Mouse (Mus musculus) heart, embryonic 15.5 days (tissue): ENCODE measurements at regions not wholly inside any gene's neighbourhood (a gene's known extent, or its start where the extent isn't known, plus 50 kb on each side); places are given as distances from the start of the nearest gene placed in this dataset.

Experiments
- ATAC-seq: fragments of 200-750 bp; cut with Nextera tagmentation; replicated peaks from 2 replicates; pipeline ENCODE4 v1.8.0; 2017; ENCODE audit warnings: low read depth, moderate TSS enrichment; ENCODE audit not compliant: insufficient number of reproducible peaks, insufficient read depth, low FRiP score
- H3K27ac ChIP-seq: fragments of 300-500 bp; sonication (generic); 2 replicates; pipeline ENCODE4 v1.5.1; 2015; ENCODE audit warnings: mild to moderate bottlenecking, inconsistent platforms
- H3K27me3 ChIP-seq: fragments of 300-500 bp; sonication (generic); 2 replicates; pipeline ENCODE4 v1.6.1; 2015; ENCODE audit warnings: inconsistent platforms
- H3K36me3 ChIP-seq: fragments of 300-500 bp; sonication (generic); 2 replicates; pipeline ENCODE4 v1.6.1; 2015; ENCODE audit warnings: mild to moderate bottlenecking, inconsistent platforms
- H3K4me1 ChIP-seq: fragments of 300-500 bp; sonication (generic); replicated peaks from 2 replicates; pipeline ENCODE4 v1.6.1; 2015; ENCODE audit warnings: inconsistent platforms
- H3K4me2 ChIP-seq: fragments of 300-500 bp; sonication (generic); 2 replicates; pipeline ENCODE4 v1.6.1; 2015; ENCODE audit warnings: inconsistent platforms, mild to moderate bottlenecking, moderate library complexity
- H3K4me3 ChIP-seq: fragments of 300-500 bp; sonication (generic); 2 replicates; pipeline ENCODE4 v1.5.1; 2015; ENCODE audit warnings: mild to moderate bottlenecking, inconsistent platforms
- H3K9ac ChIP-seq: fragments of 300-500 bp; sonication (generic); 2 replicates; pipeline ENCODE4 v1.6.1; 2015; ENCODE audit warnings: mild to moderate bottlenecking, inconsistent platforms
- H3K9me3 ChIP-seq: fragments of 300-500 bp; sonication (generic); replicated peaks from 2 replicates; pipeline ENCODE4 v1.6.1; 2016; ENCODE audit warnings: inconsistent platforms
- WGBS: fragments of 180-500 bp; shearing (Covaris S2); methylation state at CpG from one replicate; pipeline ENCODE4 v1.1.7; 2015; ENCODE audit warnings: mixed read lengths; 5-methylcytosine and 5-hydroxymethylcytosine counted together

DNA sequence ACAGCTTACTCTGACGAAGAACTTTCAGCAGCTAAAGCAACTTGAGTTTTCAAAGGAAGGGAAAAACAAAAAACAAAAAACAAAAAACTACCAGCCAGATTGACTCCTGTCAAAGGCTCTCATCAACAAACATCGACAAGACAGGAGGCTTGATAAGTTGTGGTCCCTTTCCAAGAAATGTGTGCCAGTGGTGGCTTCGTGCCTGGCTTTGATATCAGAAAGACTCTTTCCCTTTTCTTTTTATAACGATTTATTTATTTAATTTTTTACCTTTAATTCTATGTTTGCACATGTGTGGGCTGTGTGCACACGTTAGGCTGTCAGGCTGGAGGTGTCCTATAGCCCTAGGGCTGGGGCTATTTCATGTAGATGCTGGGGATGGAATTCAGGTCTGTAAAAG lies 60.4 kb downstream of the Dact1 start:
- Histone ChIP-seq H3K36me3 (no peaks in the 10 kb centered on the region), H3K4me3 (no peak overlapping the region), H3K27ac (no peak overlapping the region), H3K9ac (no peak overlapping the region), H3K27me3 (no peaks in the 10 kb centered on the region), H3K4me2 (no peak overlapping the region), H3K9me3 (no peaks in the 10 kb centered on the region), H3K4me1 (0 out of 2 replicates have a peak, but pooled peaks cover 2% of the 10 kb centered on the region)
- WGBS: 49% methylated on average over 5 of the region's 5 CpGs
- no peak for ATAC-seq

DNA sequence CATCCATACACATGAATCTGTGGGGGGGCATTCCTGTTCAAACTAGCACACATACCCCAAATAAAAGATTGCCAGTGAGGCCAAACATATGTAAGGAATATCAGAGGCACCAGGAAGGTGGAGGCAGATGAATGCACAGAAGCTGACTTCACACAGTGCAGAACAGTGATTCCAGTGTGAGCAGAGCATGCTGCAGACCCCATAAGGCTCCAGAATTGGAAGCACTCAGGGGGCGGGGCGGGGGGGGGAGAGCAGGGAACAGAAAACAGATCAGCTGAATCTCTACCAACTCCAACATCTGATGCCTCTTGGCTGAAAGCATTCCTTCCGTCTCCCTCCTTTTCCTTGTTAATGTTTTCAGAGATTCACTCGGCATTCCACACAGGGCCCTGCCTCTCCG lies 62.3 kb downstream of the Dact1 start:
- ATAC-seq: no peak
- WGBS: 69% methylated on average over 5 of the region's 5 CpGs
- H3K4me3 ChIP-seq: no peak overlapping the region

GRCm38 (mm10) chr12:71373633-71374032 lies 63.9 kb downstream of the Dact1 start:
- no peak for ATAC-seq
- Histone ChIP-seq H3K27me3 (no peaks in the 10 kb centered on the region), H3K4me1 (no peaks in the 10 kb centered on the region), H3K4me3 (no peak overlapping the region), H3K9ac (no peak overlapping the region), H3K9me3 (no peaks in the 10 kb centered on the region), H3K36me3 (no peaks in the 10 kb centered on the region), H3K27ac (no peak overlapping the region), H3K4me2 (no peak overlapping the region)
- WGBS: 60% methylated on average over 2 of the region's 2 CpGs

More for the DNA sequence above, 62.3 kb downstream of the Dact1 start:
- Histone ChIP-seq H3K9ac (no peak overlapping the region), H3K4me2 (no peak overlapping the region), H3K27me3 (no peaks in the 10 kb centered on the region), H3K4me1 (no peaks in the 10 kb centered on the region), H3K27ac (no peak overlapping the region), H3K36me3 (no peaks in the 10 kb centered on the region), H3K9me3 (no peaks in the 10 kb centered on the region)

GRCm38 (mm10) chr12:71376446-71376845 lies 66.8 kb downstream of the Dact1 start:
- 58% methylated on average over 8 of the region's 8 CpGs for WGBS
- no peak overlapping the region for H3K9ac ChIP-seq
- H3K36me3 ChIP-seq: no peaks in the 10 kb centered on the region
- H3K4me2 ChIP-seq: no peak overlapping the region
- no peak overlapping the region for H3K4me3 ChIP-seq
- no peaks in the 10 kb centered on the region for H3K27me3 ChIP-seq
- no peaks in the 10 kb centered on the region for H3K4me1 ChIP-seq
- H3K9me3 ChIP-seq: no peaks in the 10 kb centered on the region
- no peak overlapping the region for H3K27ac ChIP-seq
- no peak for ATAC-seq

DNA sequence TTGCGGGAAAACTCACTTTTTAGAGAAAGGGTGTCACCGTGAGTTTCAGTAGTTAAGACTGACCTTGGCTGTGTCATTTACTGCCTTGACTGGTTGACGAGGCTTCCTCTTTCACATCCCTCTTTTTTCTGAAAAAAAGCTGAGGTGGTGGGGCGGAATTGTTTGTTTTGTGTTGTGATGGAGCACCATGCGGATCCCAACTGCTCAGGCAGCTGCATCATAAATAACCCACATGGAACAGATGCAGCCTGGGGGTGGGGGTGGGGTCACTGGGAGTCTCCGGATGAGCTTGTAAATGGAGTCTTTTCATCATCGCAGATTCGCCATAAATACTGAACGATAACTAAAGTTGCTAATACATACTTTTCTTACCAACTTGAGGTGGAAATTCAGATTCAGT lies 67.3 kb downstream of the Dact1 start:
- Histone ChIP-seq H3K27ac (no peak overlapping the region), H3K9me3 (no peaks in the 10 kb centered on the region), H3K4me1 (no peaks in the 10 kb centered on the region), H3K9ac (no peak overlapping the region), H3K27me3 (no peaks in the 10 kb centered on the region), H3K4me3 (no peak overlapping the region), H3K4me2 (no peak overlapping the region), H3K36me3 (no peaks in the 10 kb centered on the region)
- whole genome bisulfite sequencing: 68% methylated on average over 9 of the region's 9 CpGs
- ATAC-seq: no peak

DNA sequence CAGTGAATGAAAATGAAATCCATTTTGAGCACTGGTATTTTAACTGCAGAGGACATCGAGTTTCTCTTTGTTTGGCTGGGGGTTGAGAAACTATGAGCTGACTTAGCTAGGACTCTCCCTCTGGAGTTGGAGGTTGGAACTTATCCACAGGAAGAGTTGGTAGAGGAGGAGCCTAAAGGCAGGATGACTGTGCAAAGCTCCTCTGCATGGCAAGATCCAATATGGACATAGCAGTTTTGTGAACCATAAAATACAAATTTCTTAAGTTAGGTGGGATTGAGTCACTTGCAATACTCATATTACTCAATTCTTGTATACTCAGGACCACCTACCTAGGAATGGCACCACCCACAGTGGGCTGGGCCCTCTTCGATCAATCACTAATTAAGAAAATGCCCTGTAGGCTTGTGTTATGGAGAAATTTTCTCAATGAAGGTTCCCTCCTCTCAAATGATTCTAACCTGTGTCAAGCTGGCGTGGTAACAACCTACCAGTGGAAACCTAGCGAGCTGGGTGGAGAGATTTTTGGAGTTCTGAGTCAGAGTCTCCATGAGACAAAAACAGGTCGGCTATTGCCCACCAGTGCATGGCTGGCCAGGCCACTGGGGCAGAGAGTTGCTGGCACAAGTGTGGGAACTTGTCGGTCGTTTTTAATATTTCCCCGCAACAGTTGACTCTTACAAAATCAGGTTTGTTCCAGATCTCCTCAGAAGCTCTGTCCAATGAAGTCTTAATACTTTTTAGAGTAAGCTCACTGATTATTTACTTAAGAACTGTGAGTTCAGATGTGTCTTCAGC lies 70.1 kb downstream of the Dact1 start:
- H3K27ac ChIP-seq: no peak overlapping the region
- no peaks in the 10 kb centered on the region for H3K4me1 ChIP-seq
- H3K9ac ChIP-seq: no peak overlapping the region
- no peaks in the 10 kb centered on the region for H3K36me3 ChIP-seq
- no peak overlapping the region for H3K4me3 ChIP-seq
- 84% methylated on average over 8 of the region's 8 CpGs for WGBS
- no peaks in the 10 kb centered on the region for H3K27me3 ChIP-seq
- no peak for ATAC-seq
- no peaks in the 10 kb centered on the region for H3K9me3 ChIP-seq
- no peak overlapping the region for H3K4me2 ChIP-seq

- no peak overlapping the region for H3K9ac ChIP-seq
- H3K4me3 ChIP-seq: no peak overlapping the region
- H3K27me3 ChIP-seq: no peaks in the 10 kb centered on the region
- whole genome bisulfite sequencing: 59% methylated on average over 3 of the region's 3 CpGs
- no peaks in the 10 kb centered on the region for H3K36me3 ChIP-seq
- H3K27ac ChIP-seq: no peak overlapping the region
- no peaks in the 10 kb centered on the region for H3K9me3 ChIP-seq
- H3K4me1 ChIP-seq: no peaks in the 10 kb centered on the region
- no peak overlapping the region for H3K4me2 ChIP-seq
- no peak for ATAC-seq
These were observed 70.7 kb downstream of the Dact1 start for GRCm38 (mm10) chr12:71380424-71380761.

- Histone ChIP-seq H3K9me3 (no peaks in the 10 kb centered on the region), H3K36me3 (no peaks in the 10 kb centered on the region), H3K4me3 (no peak overlapping the region), H3K27ac (no peak overlapping the region), H3K27me3 (no peaks in the 10 kb centered on the region), H3K4me2 (no peak overlapping the region), H3K4me1 (no peaks in the 10 kb centered on the region), H3K9ac (no peak overlapping the region)
- WGBS: 48% methylated on average over 3 of the region's 3 CpGs
- ATAC-seq: no peak
These were observed 76.6 kb downstream of the Dact1 start for GRCm38 (mm10) chr12:71386251-71386650.

DNA sequence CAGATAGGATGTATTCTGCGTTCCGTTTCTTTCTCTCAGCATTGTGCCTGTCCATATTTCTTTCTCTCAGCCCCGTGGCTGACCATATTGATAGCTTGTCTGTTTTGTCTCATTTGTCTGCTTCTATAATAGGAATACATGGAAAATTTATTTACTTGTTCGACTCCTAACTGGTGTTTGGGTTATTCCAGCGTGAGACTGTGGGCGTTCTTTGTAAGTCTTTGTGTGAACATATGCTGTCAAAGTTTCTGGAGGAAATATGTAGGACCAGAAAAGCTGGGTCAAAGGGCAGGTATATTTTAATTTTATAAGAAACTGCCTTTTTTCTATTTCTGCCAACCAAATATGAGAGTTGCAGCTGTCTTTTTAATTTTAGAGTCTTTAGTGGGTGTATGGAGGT lies 81.8 kb downstream of the Dact1 start:
- Histone ChIP-seq H3K27me3 (no peaks in the 10 kb centered on the region), H3K4me1 (no peaks in the 10 kb centered on the region), H3K9ac (no peak overlapping the region), H3K36me3 (no peaks in the 10 kb centered on the region), H3K4me2 (no peak overlapping the region), H3K9me3 (no peaks in the 10 kb centered on the region), H3K4me3 (no peak overlapping the region), H3K27ac (no peak overlapping the region)
- WGBS: 69% methylated on average over 6 of the region's 6 CpGs
- ATAC-seq: no peak

GRCm38 (mm10) chr12:71393752-71394151 lies 84.1 kb downstream of the Dact1 start:
- no peaks in the 10 kb centered on the region for H3K9me3 ChIP-seq
- H3K9ac ChIP-seq: no peak overlapping the region
- H3K4me3 ChIP-seq: no peak overlapping the region
- no peak for ATAC-seq
- no peak overlapping the region for H3K27ac ChIP-seq
- WGBS: 86% methylated on average over 1 of the region's 1 CpGs
- H3K4me1 ChIP-seq: no peaks in the 10 kb centered on the region
- H3K27me3 ChIP-seq: no peaks in the 10 kb centered on the region
- H3K36me3 ChIP-seq: no peaks in the 10 kb centered on the region
- H3K4me2 ChIP-seq: no peak overlapping the region

GRCm38 (mm10) chr12:71397456-71397855 lies 87.8 kb downstream of the Dact1 start:
- no peaks in the 10 kb centered on the region for H3K27me3 ChIP-seq
- H3K4me3 ChIP-seq: no peak overlapping the region
- H3K9me3 ChIP-seq: no peaks in the 10 kb centered on the region
- no peaks in the 10 kb centered on the region for H3K36me3 ChIP-seq
- no peak overlapping the region for H3K4me2 ChIP-seq
- no peak overlapping the region for H3K9ac ChIP-seq
- H3K27ac ChIP-seq: no peak overlapping the region
- ATAC-seq: no peak
- 86% methylated on average over 7 of the region's 7 CpGs for WGBS
- H3K4me1 ChIP-seq: 0 out of 2 replicates have a peak, but pooled peaks cover 2% of the 10 kb centered on the region

DNA sequence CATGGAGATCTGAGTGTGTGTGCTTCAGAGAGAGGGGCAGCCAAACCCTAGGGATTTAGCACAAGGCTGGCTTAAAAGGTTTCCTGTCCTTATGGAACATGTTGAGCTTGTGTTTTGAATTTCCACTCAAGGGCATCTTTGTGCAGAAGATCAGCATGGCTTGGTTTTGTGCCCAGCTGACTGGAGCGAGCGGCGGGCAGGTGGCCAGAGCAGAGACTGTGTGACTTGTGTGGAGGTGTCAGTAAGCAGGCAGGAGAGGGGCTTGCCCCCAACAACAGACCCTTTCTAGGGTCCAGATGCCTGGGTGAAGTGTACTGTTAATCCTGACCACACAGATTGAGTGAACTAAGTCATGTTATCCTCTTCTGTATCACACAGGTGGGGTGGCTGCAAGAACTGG lies 89.0 kb downstream of the Dact1 start:
- no peak overlapping the region for H3K4me2 ChIP-seq
- H3K9me3 ChIP-seq: no peaks in the 10 kb centered on the region
- no peak overlapping the region for H3K27ac ChIP-seq
- no peaks in the 10 kb centered on the region for H3K36me3 ChIP-seq
- H3K4me3 ChIP-seq: no peak overlapping the region
- H3K27me3 ChIP-seq: no peaks in the 10 kb centered on the region
- no peak overlapping the region for H3K9ac ChIP-seq
- ATAC-seq: no peak
- 0 out of 2 replicates have a peak, but pooled peaks cover 2% of the 10 kb centered on the region for H3K4me1 ChIP-seq
- 77% methylated on average over 3 of the region's 3 CpGs for WGBS
